Mouse (Mus musculus) small intestine, adult 10 weeks (tissue): ENCODE data around the gene A630073D07Rik. TPM values are rescaled to one million over a fixed set of nuclear protein-coding genes. Genes with fewer than 3 reads are reported as not detected.

ENCODE experiments used
- polyA plus RNA-seq: library from polyadenylated mRNA; stranded (reverse); fragments of 350-450 nt; fragmentation: Illumina TruSeq; extraction: RNeasy Lipid Tissue Mini Kit (QIAGEN cat#74804); gene quantifications from one replicate; pipeline ENCODE4 v1.2.3, GENCODE M21; 2014; ENCODE audit warnings: low replicate concordance

Gene A630073D07Rik
- not detected for polyA plus RNA-seq

DNA sequence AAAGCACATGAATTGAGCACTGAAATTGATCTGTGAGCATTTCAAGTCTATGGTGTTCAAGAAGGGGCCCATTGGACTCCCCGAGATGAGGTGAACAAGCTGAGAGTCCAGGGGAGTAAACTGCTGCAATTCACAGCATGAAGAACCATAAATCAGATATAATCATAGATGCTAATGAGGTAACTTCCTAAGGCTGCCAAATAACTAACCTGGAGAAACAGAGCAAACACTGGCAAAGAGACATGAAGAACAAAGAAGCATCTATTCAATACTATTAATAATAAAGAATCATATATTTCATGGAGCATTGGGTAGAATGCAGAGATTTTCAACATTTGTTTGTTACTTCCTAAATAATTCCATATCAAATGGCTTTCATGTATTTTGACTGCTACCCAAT, at the start of gene A630073D07Rik:
TSS of gene A630073D07Rik (minus strand) at position 101 of the 400 bp plus-strand sequence.

DNA sequence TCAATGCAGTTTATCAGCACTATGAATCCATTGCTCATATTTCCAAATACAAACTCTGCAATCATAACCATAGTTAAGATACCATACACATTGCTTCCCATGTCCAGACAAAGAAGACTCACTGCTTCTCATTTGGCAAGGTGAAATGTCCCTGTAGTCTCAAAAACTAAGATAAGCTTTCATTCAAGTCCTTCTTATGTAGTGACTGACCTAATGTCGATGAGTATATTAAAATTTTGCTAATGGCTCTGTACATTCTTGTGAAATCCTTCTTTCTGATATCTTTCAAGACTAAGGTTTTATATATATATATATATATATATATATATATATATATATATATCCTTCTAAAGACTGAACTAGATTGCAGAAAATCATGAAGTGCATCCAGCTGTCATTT, 49.6 kb upstream of the A630073D07Rik start, which contains the start of gene Tas2r121:
TSS of gene Tas2r121 (minus strand) at position 101 of the 400 bp plus-strand sequence.

GRCm38 (mm10) chr6:132656653-132657052, 5.3 kb upstream of the A630073D07Rik start, which contains the start of gene Tas2r120:
Gene Tas2r120 (plus strand): TSS chr6:132656953.

DNA sequence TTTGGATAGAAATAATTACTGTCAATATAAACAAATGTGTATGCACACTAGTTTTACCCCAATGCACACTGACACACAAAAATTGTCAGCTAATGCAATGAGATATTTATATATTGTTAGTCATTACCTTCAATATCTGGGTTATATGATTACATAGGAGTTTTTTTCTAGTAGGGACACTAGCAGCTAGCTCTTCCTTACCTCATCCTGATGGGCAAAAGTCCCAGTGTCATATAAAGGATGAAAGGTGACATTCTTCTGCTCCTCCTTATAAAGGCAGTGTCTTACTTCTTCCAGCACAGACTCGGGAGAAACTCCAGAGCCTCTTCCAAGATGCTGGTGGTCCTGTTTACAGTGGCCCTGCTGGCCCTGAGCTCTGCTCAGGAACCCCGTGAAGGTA, 55.7 kb downstream of the A630073D07Rik start, which contains the start of gene Prp2:
TSS of gene Prp2 (plus strand) at position 301 of the 400 bp plus-strand sequence.

Other genes starting within 250 kb of the A630073D07Rik start
- not detected for gene Prh1, start 81.7 kb downstream of the A630073D07Rik start, polyA plus RNA-seq
- gene Prp2, start 55.6 kb downstream of the A630073D07Rik start, polyA plus RNA-seq = not detected
- not detected for gene Tas2r120, start 5.4 kb upstream of the A630073D07Rik start, polyA plus RNA-seq
- gene Tas2r121, start 49.5 kb upstream of the A630073D07Rik start, polyA plus RNA-seq = not detected
- not detected for gene Tas2r122, start 60.4 kb upstream of the A630073D07Rik start, polyA plus RNA-seq
- not detected for gene Tas2r115, start 86.5 kb upstream of the A630073D07Rik start, polyA plus RNA-seq
- gene Tas2r124, start 103.2 kb upstream of the A630073D07Rik start, polyA plus RNA-seq = not detected
- not detected for gene Tas2r102, start 110.6 kb upstream of the A630073D07Rik start, polyA plus RNA-seq
- not detected for gene Tas2r136, start 126.6 kb upstream of the A630073D07Rik start, polyA plus RNA-seq
- gene Tas2r117, start 151.3 kb upstream of the A630073D07Rik start, polyA plus RNA-seq = not detected
- not detected for gene Tas2r123, start 195.6 kb upstream of the A630073D07Rik start, polyA plus RNA-seq
- not detected for gene Tas2r116, start 203.9 kb upstream of the A630073D07Rik start, polyA plus RNA-seq
- not detected for gene Tas2r110, start 216.5 kb upstream of the A630073D07Rik start, polyA plus RNA-seq
- not detected for gene Tas2r113, start 241.5 kb upstream of the A630073D07Rik start, polyA plus RNA-seq